Mouse (Mus musculus) forebrain, embryonic 16.5 days (tissue): ENCODE results near the gene Polg2. TPM values are rescaled to one million over a fixed set of nuclear protein-coding genes. Genes with fewer than 3 reads are reported as not detected.
A peak's percentile ranks its signal among the peaks of the same experiment; 100 is the strongest.
"Not testable (repeated sequence)": the region's sequence is repeated elsewhere in the genome, so short reads cannot be mapped to it uniquely, and the experiment has no call there.

ENCODE experiments used
- ATAC-seq: fragments of 200-750 bp; cut with Nextera tagmentation; 2 replicates; pipeline ENCODE4 v1.8.0; 2017; ENCODE audit warnings: mild to moderate bottlenecking, moderate library complexity
- H3K27ac ChIP-seq: fragments of 300-500 bp; sonication (generic); 2 replicates; pipeline ENCODE4 v1.5.1; 2014; ENCODE audit warnings: low read length, control low read depth
- H3K27me3 ChIP-seq: fragments of 300-500 bp; sonication (generic); replicated peaks from 2 replicates; pipeline ENCODE4 v1.6.1; 2014; ENCODE audit warnings: low read length; ENCODE audit not compliant: control insufficient read depth, insufficient read depth
- H3K36me3 ChIP-seq: fragments of 300-500 bp; sonication (generic); 2 replicates; pipeline ENCODE4 v1.6.1; 2014; ENCODE audit not compliant: control insufficient read depth, insufficient read depth
- H3K4me1 ChIP-seq: fragments of 300-500 bp; sonication (generic); replicated peaks from 2 replicates; pipeline ENCODE4 v1.6.1; 2014; ENCODE audit warnings: low read length; ENCODE audit not compliant: control insufficient read depth, insufficient read depth
- H3K4me2 ChIP-seq: fragments of 300-500 bp; sonication (generic); 2 replicates; pipeline ENCODE4 v1.6.1; 2014; ENCODE audit warnings: mild to moderate bottlenecking, low read length, control low read depth
- H3K4me3 ChIP-seq: fragments of 300-500 bp; sonication (generic); replicated peaks from 2 replicates; pipeline ENCODE4 v1.5.1; 2014; ENCODE audit warnings: mild to moderate bottlenecking, low read length, control low read depth
- H3K9ac ChIP-seq: fragments of 300-500 bp; sonication (generic); replicated peaks from 2 replicates; pipeline ENCODE4 v1.6.1; 2014; ENCODE audit warnings: low read depth, low read length, control low read depth
- H3K9me3 ChIP-seq: fragments of 300-500 bp; sonication (generic); 2 replicates; pipeline ENCODE4 v1.6.1; 2016; ENCODE audit warnings: low read length; ENCODE audit not compliant: control insufficient read depth
- WGBS: fragments of 180-500 bp; shearing (Covaris S2); extraction: QIAGEN DNeasy Blood & Tissue Kit; methylation state at CpG from one replicate; pipeline ENCODE4 v1.1.7; 2014; 5-methylcytosine and 5-hydroxymethylcytosine counted together
- polyA plus RNA-seq: library from polyadenylated mRNA; unstranded; fragments of >200 nt; fragmentation: Nextera tagmentation; extraction: Ambion mirVana; gene quantifications from 2 replicates; pipeline ENCODE4 v1.2.1, GENCODE M21; 2015

Polg2 gene
- polyA plus RNA-seq, 1 experiment from 2014 or later, result 8.9 TPM

DNA sequence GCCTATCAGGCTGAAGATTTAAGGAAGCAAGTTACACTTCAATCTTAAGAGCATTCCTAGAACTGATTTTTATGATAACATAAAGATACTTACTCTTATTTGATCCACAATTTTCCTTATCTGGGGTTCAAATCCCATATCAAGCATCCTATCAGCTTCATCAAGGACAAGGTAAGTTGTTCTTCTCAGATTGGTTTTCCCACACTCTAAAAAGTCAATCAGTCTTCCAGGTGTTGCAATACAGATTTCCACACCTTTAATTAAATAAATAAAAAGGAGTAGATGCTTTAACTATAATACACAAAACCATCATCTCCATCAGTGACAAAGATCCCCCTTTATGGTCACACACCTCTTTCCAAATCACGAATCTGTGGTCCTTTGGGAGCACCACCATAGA is 5.7 kb upstream of the Polg2 start:
- WGBS, result 77% methylated on average over 1 of the region's 1 CpGs
- Histone ChIP-seq H3K9ac (no peak overlapping the region), H3K27me3 (no peaks in the 10 kb centered on the region), H3K4me1 (peaks cover 23% of the 10 kb centered on the region), H3K27ac (no peak overlapping the region), H3K4me2 (peak overlapping the region; percentile 9; the same call in 1 of the 2 replicates), H3K36me3 (peaks cover 36% of the 10 kb centered on the region), H3K9me3 (no peaks in the 10 kb centered on the region), H3K4me3 (no peak overlapping the region)
- no peak for ATAC-seq

GRCm38 (mm10) chr11:106784476-106784875 is 5.1 kb upstream of the Polg2 start:
- WGBS, result 84% methylated on average over 2 of the region's 2 CpGs

DNA sequence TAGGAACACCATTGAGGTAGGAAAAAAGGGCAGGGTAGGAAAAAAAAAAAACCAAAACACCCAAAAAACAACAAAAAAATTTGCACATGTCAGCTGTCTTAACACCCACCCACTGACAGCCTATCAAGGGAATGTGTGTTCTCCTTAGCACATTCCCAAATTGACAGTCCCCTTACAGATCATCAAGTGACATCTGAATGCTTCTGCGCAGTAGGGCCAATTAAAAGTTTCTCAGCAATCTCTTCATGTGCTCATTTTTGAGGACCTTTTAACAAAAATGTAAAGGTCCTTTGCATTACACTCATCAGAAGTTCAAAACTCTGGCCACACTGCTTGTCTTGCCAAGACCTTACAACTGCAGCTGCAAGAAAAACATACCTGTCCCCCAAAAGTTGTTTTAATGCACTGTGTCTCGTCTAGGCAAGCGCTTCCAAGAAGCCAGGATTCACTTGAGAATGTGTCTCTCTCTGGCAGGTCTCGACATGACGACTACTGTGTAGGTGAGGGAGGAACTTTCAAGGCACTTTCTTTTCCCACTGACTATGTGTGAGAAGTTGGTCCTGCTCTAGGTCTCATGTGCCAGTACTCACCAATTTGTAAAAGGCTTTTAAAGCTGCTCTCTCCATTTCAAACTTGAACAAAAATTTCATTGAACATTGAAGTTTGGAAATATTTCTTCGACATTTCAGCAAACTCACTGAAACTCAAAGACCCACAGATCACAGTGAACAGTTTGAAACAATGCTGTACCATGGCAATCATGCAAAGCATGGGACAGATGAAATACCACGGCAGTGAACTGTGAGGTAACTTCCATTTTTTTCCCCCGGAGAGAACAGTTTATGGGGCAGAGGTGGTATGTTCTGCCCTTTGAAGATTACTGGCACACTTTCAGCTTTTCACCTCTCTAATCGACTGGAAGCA is 3.8 kb upstream of the Polg2 start:
- H3K9me3 ChIP-seq, result no peaks in the 10 kb centered on the region
- no peak overlapping the region for H3K9ac ChIP-seq
- no peak overlapping the region for H3K27ac ChIP-seq
- WGBS, result 77% methylated on average over 9 of the region's 9 CpGs
- no peak overlapping the region for H3K4me3 ChIP-seq
- peaks cover 36% of the 10 kb centered on the region for H3K36me3 ChIP-seq
- no peak overlapping the region for H3K4me2 ChIP-seq
- H3K27me3 ChIP-seq, result no peaks in the 10 kb centered on the region
- ATAC-seq, result no peak
- H3K4me1 ChIP-seq, result peaks cover 29% of the 10 kb centered on the region

More at GRCm38 (mm10) chr11:106784476-106784875, 5.1 kb upstream of the Polg2 start:
- Histone ChIP-seq H3K4me3 (no peak overlapping the region), H3K4me2 (no peak overlapping the region), H3K36me3 (peaks cover 36% of the 10 kb centered on the region), H3K27ac (no peak overlapping the region), H3K9ac (no peak overlapping the region), H3K9me3 (no peaks in the 10 kb centered on the region), H3K27me3 (no peaks in the 10 kb centered on the region), H3K4me1 (peaks cover 26% of the 10 kb centered on the region)
- ATAC-seq, result no peak

- H3K27me3 ChIP-seq, H3K9ac ChIP-seq, H3K4me2 ChIP-seq, H3K9me3 ChIP-seq, H3K27ac ChIP-seq, ATAC-seq, H3K4me3 ChIP-seq: not testable (repeated sequence)
- WGBS, result 90% methylated on average over 7 of the region's 7 CpGs
- peaks cover 36% of the 10 kb centered on the region for H3K36me3 ChIP-seq
- peaks cover 29% of the 10 kb centered on the region for H3K4me1 ChIP-seq
These were observed 2.9 kb upstream of the Polg2 start for GRCm38 (mm10) chr11:106782271-106782670.

DNA sequence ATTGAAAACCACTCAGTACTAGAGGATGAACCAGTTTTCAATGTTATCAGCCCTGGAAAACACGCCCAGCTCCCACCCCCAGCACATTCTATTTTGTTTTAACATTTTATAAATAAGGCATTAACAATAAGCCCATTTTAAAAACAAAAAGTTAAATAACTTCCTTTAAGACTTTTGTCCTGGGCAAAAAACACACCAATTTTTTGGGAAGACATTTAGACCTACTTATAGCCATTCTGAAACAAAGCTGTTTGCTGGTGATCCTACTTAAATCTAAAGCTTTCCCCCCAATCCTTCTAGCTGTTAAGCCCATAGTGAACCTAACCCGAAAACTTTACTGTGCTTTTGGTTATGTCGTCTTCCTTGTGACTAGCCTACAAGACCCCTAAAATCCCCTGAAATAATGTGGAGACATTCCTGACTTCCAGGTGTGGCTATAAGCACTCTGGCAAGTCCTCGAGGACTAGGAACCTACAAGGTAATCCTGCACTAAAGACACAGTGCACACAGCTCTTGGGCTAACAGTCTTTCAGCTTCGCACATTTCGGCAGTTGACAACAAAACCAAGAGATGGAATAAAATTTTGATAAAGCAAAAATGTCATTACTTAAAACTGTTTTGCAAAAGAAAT is 1.4 kb upstream of the Polg2 start:
- no peak for ATAC-seq
- H3K27me3 ChIP-seq, result no peaks in the 10 kb centered on the region
- peaks cover 36% of the 10 kb centered on the region for H3K36me3 ChIP-seq

DNA sequence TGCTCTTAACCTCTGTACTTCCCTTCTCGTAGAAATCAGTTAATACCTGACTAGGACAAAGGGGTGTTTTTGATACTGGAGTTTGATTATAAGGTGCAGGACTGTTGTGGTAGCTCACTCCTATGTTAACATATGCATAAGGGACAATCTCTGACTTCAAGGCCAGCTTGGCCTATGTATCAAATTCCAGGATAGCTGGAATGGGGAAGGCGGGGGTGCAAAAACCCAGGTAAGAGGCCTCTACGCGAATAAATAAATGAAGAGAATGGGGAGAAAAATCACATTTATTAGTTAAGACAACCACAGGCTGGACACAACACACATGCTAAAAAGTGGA is 720 bp upstream of the Polg2 start:
- Histone ChIP-seq H3K27ac (peak overlapping the region; percentile 92), H3K9ac (peak overlapping the region; percentile 79; the same call in 1 of the 2 replicates)
- no peak for ATAC-seq

More for the DNA sequence above, 1.4 kb upstream of the Polg2 start:
- Histone ChIP-seq H3K9ac (no peak overlapping the region), H3K4me3 (no peak overlapping the region), H3K4me2 (no peak overlapping the region), H3K4me1 (peaks cover 23% of the 10 kb centered on the region), H3K27ac (no peak overlapping the region), H3K9me3 (no peaks in the 10 kb centered on the region)
- WGBS, result 74% methylated on average over 6 of the region's 6 CpGs

GRCm38 (mm10) chr11:106778589-106779387 is 549 bp downstream of the Polg2 start:
- Histone ChIP-seq H3K4me3 (peak overlapping the region; percentile 78), H3K36me3 (peaks cover 24% of the 10 kb centered on the region), H3K4me1 (peaks cover 13% of the 10 kb centered on the region), H3K27ac (peak overlapping the region; percentile 92), H3K27me3 (no peaks in the 10 kb centered on the region), H3K9me3 (no peaks in the 10 kb centered on the region), H3K4me2 (peak overlapping the region; percentile 61), H3K9ac (peak overlapping the region; percentile 79)
- WGBS, result 2% methylated on average over 39 of the region's 39 CpGs
- peak; percentile 83; the same call in 1 of the 2 replicates for ATAC-seq

More for the DNA sequence above, 720 bp upstream of the Polg2 start:
- peaks cover 16% of the 10 kb centered on the region for H3K4me1 ChIP-seq
- no peaks in the 10 kb centered on the region for H3K27me3 ChIP-seq
- H3K9me3 ChIP-seq, result no peaks in the 10 kb centered on the region
- WGBS, result 70% methylated on average over 4 of the region's 4 CpGs
- peaks cover 35% of the 10 kb centered on the region for H3K36me3 ChIP-seq
- no peak overlapping the region; the same call in 1 of the 2 replicates for H3K4me2 ChIP-seq
- no peak overlapping the region for H3K4me3 ChIP-seq

DNA sequence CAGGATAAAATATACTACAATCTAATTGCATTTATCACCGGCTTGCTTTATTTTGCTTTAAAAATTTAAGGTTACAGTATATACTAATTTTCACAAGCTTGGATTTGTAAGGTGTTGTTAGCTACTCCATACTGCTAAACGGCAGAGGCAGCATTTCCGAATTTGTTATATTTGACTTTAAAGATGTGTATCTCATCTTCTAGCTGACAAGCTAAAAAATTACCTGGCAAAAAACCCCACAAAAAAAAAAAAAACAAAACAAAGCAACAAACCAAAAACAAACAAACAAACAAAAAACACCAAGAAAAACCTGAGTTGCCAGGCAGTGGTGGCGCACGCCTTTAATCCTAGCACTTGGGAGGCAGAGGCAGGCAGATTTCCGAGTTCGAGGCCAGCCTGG is 1.2 kb downstream of the Polg2 start:
- H3K27ac ChIP-seq, result no peak overlapping the region
- no peaks in the 10 kb centered on the region for H3K27me3 ChIP-seq
- H3K9me3 ChIP-seq, result no peaks in the 10 kb centered on the region
- no peak for ATAC-seq
- H3K36me3 ChIP-seq, result peaks cover 22% of the 10 kb centered on the region
- H3K4me1 ChIP-seq, result peaks cover 13% of the 10 kb centered on the region
- H3K9ac ChIP-seq, result no peak overlapping the region
- 93% methylated on average over 7 of the region's 7 CpGs for WGBS
- H3K4me2 ChIP-seq, result no peak overlapping the region
- H3K4me3 ChIP-seq, result no peak overlapping the region

- 91% methylated on average over 3 of the region's 3 CpGs for WGBS
- no peak overlapping the region for H3K9ac ChIP-seq
- H3K36me3 ChIP-seq, result peaks cover 16% of the 10 kb centered on the region
- peaks cover 13% of the 10 kb centered on the region for H3K4me1 ChIP-seq
- no peaks in the 10 kb centered on the region for H3K9me3 ChIP-seq
- no peak overlapping the region for H3K4me2 ChIP-seq
- no peak for ATAC-seq
- no peak overlapping the region for H3K4me3 ChIP-seq
- H3K27ac ChIP-seq, result no peak overlapping the region
- H3K27me3 ChIP-seq, result no peaks in the 10 kb centered on the region
These were observed 1.9 kb downstream of the Polg2 start for GRCm38 (mm10) chr11:106777395-106777794.
